Mouse (Mus musculus): ENCODE data around the gene Mical2.

- TF ChIP-seq CTCF (IDR thresholded peaks at IDR 0.05; ENCODE audit: low read depth) (no peak), EP300 (IDR thresholded peaks at IDR 0.05; ENCODE audit: low read depth) (no peak)
Measured at GRCm38 (mm10) chr7:112300141-112300540, 74.5 kb downstream of the Mical2 start.

Data from liver, postnatal 0 days (tissue).